Mouse (Mus musculus): ENCODE results near the gene Fam89a. TPM values are rescaled to one million over a fixed set of nuclear protein-coding genes. Genes with fewer than 3 reads are reported as not detected.

Fam89a gene
- total RNA-seq, 2 experiments from 2014 or later = 1.8 to 1.9 TPM

GRCm38 (mm10) chr8:124754792-124755190 lies 3.2 kb upstream of the Fam89a start:
- DNase-seq = no peak
- intact Hi-C loops (cut with DNase I) = no loop called here

- DNase-seq = no peak
- intact Hi-C loops (cut with DNase I) = no loop called here
Measured at GRCm38 (mm10) chr8:124754101-124754791, 2.6 kb upstream of the Fam89a start.

DNA sequence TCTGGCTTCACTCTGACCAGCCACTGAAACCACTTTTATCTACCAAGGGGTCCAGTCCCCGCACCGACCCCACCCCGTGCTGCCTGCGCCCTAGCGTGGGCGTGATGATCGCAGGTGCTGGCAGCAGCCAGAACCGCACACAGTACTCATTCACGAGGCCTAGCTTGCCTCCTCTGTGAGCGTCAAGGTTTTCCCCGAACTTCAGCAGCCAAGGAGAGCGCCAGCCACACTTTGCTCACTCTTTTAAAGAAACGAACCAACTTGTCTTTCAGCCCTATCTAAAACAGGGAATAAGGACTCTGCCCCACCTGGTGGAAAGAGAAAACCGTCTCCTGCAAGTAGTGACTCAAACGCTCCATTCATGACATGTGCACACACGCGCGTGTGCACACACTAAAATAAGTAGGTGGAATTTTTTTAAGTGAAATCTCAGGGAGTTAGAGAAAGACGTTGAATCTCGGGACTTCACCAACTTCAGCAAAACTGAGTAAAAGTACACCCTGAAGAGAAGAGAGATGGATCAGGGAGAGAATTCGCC lies 762 bp upstream of the Fam89a start:
- intact Hi-C loops (cut with DNase I) = no loop called here
- no peak for DNase-seq

- intact Hi-C loops (cut with DNase I) = no loop called here
- DNase-seq = peak; percentile 21 to 32
Measured at GRCm38 (mm10) chr8:124751191-124751590, 441 bp downstream of the Fam89a start.

DNA sequence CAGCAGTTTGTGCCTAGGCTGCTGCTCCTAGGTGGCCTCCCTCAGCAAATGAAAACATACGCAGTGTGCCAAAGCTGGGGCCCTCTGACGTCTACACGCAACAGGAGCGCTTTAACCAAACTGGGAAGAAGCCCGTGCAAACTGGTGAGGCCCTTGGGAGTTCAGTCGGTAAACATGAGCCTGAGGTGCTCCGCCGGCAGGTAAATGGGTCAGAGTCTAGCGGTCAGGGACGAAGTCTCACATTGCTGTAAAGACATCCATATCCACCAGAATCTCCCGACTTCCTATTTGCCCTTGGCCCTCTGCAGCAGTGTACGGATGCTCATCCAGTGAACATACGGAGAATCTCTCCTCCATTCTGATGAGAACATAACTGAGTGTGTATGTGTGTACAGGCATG lies 5.0 kb downstream of the Fam89a start:
- DNase-seq = no peak
- intact Hi-C loops (cut with DNase I) = no loop called here

GRCm38 (mm10) chr8:124739268-124739667 lies 12.4 kb downstream of the Fam89a start:
- peak in 1 of 2 experiments; percentile 11 for DNase-seq
- intact Hi-C loops (cut with DNase I) = loop anchor here (5.0 to 10.0 kb wide), 3 partner anchors 38 to 296 kb away; no protein-coding TSS in a partner anchor

GRCm38 (mm10) chr8:124735371-124735911 lies 16.2 kb downstream of the Fam89a start:
- intact Hi-C loops (cut with DNase I) = loop anchor here (5.0 to 10.0 kb wide), 3 partner anchors 42 to 299 kb away; no protein-coding TSS in a partner anchor

DNA sequence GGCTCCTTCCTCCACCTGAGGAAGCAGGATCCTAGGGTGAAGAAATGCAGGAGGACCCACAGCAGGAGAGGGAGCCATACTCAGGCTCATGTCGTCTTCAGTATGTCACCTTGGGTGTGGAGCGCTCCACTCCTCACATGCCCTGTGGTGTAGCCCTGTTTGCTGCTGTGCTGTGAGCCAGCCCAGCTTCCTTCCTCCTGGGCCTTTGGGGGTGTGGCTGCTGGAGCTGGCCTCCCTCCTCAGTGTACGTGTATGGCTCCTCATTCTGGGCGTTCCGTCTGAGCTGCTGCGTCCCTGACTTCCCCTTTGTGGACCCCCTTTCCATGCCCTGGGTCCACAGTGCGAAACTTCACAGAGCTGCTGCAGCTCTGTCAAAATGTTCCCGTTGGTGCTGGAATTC lies 18.8 kb downstream of the Fam89a start:
- DNase-seq = no peak
- intact Hi-C loops (cut with DNase I) = loop anchor here (10.0 kb wide), 1 partner anchor 302 kb away; no protein-coding TSS in a partner anchor

More at GRCm38 (mm10) chr8:124735371-124735911, 16.2 kb downstream of the Fam89a start:
- DNase-seq = no peak

DNA sequence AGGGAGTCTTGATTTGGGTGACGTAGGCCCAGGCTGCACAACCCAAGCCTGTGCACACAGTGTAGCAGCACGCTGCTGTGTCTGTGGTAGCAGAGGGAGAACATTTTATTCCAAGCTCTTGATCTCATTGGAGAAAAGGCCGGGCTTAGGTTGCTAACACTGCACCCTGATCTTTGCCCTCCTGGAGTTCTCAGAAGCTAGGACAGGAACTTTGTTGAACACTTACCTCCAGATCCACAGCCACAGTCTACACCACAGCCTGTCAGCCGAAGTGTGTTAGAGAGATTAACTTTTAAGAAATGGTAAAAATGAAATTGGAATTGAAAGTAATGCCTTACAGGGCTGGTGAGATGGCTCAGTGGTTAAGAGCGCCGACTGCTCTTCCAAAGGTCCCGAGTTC lies 27.3 kb downstream of the Fam89a start:
- intact Hi-C loops (cut with DNase I) = no loop called here
- DNase-seq = no peak

DNA sequence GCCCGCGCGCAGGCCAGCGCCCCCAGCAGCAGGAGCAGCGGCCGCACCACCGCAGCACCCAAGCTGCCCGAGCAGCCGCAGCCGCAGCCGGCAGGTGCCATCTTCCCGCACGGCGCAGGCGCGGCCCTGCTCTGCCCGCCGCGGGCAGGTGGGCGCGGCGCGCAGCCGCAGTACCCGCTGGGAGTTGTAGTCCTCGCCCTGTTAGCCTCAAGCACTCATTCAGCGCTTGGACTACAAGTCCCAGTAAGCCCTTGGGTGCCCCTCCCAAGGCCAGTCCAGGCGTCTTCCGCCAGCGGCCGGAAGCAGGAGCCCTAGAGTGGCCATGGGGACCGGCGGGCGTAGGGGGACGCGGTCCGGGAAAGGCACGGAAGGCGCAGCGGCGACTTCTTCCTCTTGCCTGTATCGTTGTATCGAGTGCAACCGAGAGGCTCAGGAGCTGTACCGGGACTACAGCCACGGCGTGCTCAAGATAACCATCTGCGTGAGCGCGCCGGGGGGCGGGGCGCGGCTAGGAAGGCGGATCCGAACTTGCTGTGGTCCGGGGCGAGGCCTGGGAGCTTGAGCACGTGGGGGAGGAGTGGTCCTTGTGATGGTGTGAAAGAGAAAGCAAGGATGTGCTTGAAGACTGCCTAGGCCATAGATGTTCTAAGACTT lies 29.6 kb downstream of the Fam89a start, which contains the start of the genes Ttc13 and Arv1:
Gene Ttc13, minus strand, starts transcription at position 122 of the 654 bp plus-strand sequence.
Gene Arv1, plus strand, starts transcription at position 278 of the 654 bp plus-strand sequence.
- intact Hi-C loops (cut with DNase I) = no loop called here
- peak; percentile 96 to 97 for DNase-seq

- no peak for DNase-seq
- intact Hi-C loops (cut with DNase I) = no loop called here
Measured at GRCm38 (mm10) chr8:124720938-124721861, 30.4 kb downstream of the Fam89a start.

DNA sequence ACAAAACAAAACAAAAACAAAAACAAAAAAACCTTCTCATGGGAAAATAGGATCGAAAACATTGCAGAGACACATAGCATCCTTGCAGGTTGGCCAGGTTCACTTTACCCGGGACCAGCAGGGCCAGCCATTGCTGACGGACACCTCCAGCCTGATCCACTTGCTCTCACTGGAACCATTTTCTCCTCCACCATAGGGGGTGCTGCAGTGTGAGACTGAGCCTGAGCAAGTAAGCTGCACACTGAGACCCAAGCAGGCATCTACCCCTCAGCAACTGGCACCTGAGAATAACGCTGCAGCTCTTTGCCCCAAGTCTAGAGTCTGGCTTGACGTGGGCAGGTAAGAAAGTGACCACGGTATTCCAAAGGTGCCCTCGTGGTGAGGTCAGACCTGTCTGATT lies 31.5 kb downstream of the Fam89a start:
- intact Hi-C loops (cut with DNase I) = no loop called here

GRCm38 (mm10) chr8:124715736-124716135 lies 35.9 kb downstream of the Fam89a start:
- intact Hi-C loops (cut with DNase I) = no loop called here
- DNase-seq = no peak

More for the DNA sequence above, 31.5 kb downstream of the Fam89a start:
- DNase-seq = no peak

- DNase-seq = no peak
- intact Hi-C loops (cut with DNase I) = no loop called here
Measured at GRCm38 (mm10) chr8:124713207-124713606, 38.4 kb downstream of the Fam89a start.

DNA sequence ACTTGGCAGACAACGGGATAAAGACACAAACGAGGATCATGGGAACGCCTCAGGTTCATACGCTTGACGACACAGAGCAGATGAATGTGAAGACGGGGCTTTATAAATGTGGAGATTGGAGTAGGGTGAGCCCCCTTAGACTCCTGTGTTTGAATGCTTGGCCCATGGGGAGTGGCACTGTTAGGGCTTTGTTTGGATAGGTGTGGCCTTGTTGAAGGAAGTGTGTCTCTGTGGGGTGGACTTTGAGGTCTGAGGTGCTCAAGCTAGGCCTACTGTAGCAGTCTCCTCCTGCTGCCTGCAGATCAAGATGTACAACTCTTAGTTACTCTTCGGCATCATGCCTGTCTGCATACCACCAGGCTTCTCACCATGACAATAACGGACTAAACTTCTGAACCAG lies 45.8 kb downstream of the Fam89a start:
- intact Hi-C loops (cut with DNase I) = no loop called here
- no peak for DNase-seq

GRCm38 (mm10) chr8:124704376-124704775 lies 47.3 kb downstream of the Fam89a start:
- intact Hi-C loops (cut with DNase I) = no loop called here
- DNase-seq = peak; percentile 15 to 19

DNA sequence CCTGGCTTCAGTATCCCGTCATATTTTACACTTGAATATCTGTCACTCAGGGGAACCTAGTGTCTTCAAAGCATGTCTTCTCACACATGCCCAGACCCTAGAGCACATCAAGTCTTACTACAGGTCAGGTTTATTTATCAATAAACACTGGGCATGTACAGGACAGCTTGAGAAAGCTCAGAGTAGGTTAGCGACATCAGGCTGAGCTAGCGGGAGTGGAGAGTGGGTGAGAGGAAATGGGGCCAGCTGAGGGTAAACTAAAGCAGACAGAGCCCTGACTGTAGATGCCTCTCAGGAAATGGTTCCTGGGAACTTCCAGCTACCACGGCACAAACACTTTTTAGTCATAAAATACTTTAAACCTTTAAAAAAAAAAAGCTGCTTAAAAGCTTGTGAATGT lies 48.1 kb downstream of the Fam89a start:
- intact Hi-C loops (cut with DNase I) = no loop called here
- DNase-seq = no peak

GRCm38 (mm10) chr8:124702183-124702582 lies 49.4 kb downstream of the Fam89a start:
- DNase-seq = no peak

GRCm38 (mm10) chr8:124701023-124701422 lies 50.6 kb downstream of the Fam89a start:
- no peak for DNase-seq
- intact Hi-C loops (cut with DNase I) = no loop called here

More at GRCm38 (mm10) chr8:124702183-124702582, 49.4 kb downstream of the Fam89a start:
- intact Hi-C loops (cut with DNase I) = no loop called here

GRCm38 (mm10) chr8:124700271-124700670 lies 51.4 kb downstream of the Fam89a start:
- intact Hi-C loops (cut with DNase I) = no loop called here
- DNase-seq = no peak

Measured in heart, postnatal 14 days (tissue).